Mouse (Mus musculus) limb, embryonic 15.5 days (tissue): ENCODE measurements at regions not wholly inside any gene's neighbourhood (a gene's known extent, or its start where the extent isn't known, plus 50 kb on each side); places are given as distances from the start of the nearest gene placed in this dataset.

Experiments
- ATAC-seq: fragments of 200-750 bp; cut with Nextera tagmentation; 2 replicates; pipeline ENCODE4 v1.8.0; 2017; ENCODE audit warnings: low read depth, moderate TSS enrichment; ENCODE audit not compliant: insufficient number of reproducible peaks, low FRiP score, low TSS enrichment
- H3K27ac ChIP-seq: fragments of 300-500 bp; sonication (generic); 2 replicates; pipeline ENCODE4 v1.5.1; 2015; ENCODE audit warnings: moderate library complexity, mild to moderate bottlenecking, inconsistent platforms
- H3K27me3 ChIP-seq: fragments of 300-500 bp; sonication (generic); 2 replicates; pipeline ENCODE4 v1.6.1; 2015; ENCODE audit warnings: inconsistent platforms
- H3K36me3 ChIP-seq: fragments of 300-500 bp; sonication (generic); 2 replicates; pipeline ENCODE4 v1.6.1; 2015; ENCODE audit warnings: inconsistent platforms
- H3K4me1 ChIP-seq: fragments of 300-500 bp; sonication (generic); 2 replicates; pipeline ENCODE4 v1.6.1; 2015; ENCODE audit warnings: inconsistent platforms
- H3K4me2 ChIP-seq: fragments of 300-500 bp; sonication (generic); 2 replicates; pipeline ENCODE4 v1.6.1; 2015; ENCODE audit warnings: mild to moderate bottlenecking, inconsistent platforms
- H3K4me3 ChIP-seq: fragments of 300-500 bp; sonication (generic); 2 replicates; pipeline ENCODE4 v1.5.1; 2015; ENCODE audit warnings: mild to moderate bottlenecking, inconsistent platforms
- H3K9ac ChIP-seq: fragments of 300-500 bp; sonication (generic); 2 replicates; pipeline ENCODE4 v1.6.1; 2015; ENCODE audit warnings: inconsistent platforms
- H3K9me3 ChIP-seq: fragments of 300-500 bp; sonication (generic); 2 replicates; pipeline ENCODE4 v1.6.1; 2016; ENCODE audit warnings: inconsistent platforms
- WGBS: fragments of 180-500 bp; shearing (Covaris S2); methylation state at CpG from one replicate; pipeline ENCODE4 v1.1.7; 2015; 5-methylcytosine and 5-hydroxymethylcytosine counted together

DNA sequence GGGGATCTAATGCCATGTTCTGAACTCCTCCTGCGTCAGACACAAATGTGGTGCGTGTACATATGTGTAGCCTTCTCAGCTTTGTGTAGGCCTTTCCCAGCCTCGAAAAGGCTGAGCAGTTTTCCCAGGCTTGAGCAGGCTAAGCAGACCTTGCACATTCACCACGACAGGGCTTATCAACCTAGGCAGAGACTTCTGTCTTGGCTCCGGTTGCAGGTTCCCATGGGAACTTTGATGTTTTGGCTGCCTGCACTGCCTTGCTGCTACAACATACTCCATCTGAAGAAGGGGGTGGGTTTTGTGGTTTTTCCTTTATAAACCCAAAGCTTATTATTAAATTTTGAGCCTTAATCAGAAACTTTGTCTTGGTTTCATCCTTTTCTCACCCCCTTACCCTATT lies 109.2 kb downstream of the Aptx start:
- H3K27me3 ChIP-seq = no peaks in the 10 kb centered on the region
- no peaks in the 10 kb centered on the region for H3K4me1 ChIP-seq
- no peaks in the 10 kb centered on the region for H3K36me3 ChIP-seq
- no peak overlapping the region for H3K27ac ChIP-seq
- H3K9me3 ChIP-seq = no peaks in the 10 kb centered on the region
- no peak for ATAC-seq
- WGBS = 67% methylated on average over 5 of the region's 5 CpGs
- no peak overlapping the region for H3K9ac ChIP-seq
- H3K4me3 ChIP-seq = no peak overlapping the region
- H3K4me2 ChIP-seq = no peak overlapping the region

DNA sequence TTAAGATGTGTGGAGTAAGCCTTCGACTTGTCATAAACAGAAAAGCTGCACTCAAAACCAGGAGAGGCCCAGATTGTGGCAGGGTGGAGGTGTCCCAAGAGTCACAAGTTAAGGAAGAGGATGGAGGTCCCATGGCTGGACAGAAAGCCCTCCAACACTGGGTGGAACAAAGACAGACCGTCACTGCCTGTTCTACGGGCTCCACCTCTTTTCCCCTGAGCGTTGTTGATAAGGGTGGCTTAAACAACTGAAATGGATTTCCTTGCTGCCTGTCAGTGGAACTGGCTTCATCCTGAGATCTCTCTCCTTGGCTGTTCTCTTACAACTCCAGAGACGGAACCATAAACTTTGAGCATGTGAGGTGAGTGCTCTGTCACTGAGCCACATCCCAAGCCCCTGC lies 78.0 kb downstream of the Aptx start:
- 58% methylated on average over 5 of the region's 5 CpGs for WGBS
- H3K36me3 ChIP-seq = no peaks in the 10 kb centered on the region
- H3K4me3 ChIP-seq = no peak overlapping the region
- H3K4me2 ChIP-seq = no peak overlapping the region
- no peaks in the 10 kb centered on the region for H3K4me1 ChIP-seq
- ATAC-seq = no peak
- H3K27ac ChIP-seq = no peak overlapping the region
- no peaks in the 10 kb centered on the region for H3K9me3 ChIP-seq
- no peak overlapping the region for H3K9ac ChIP-seq
- H3K27me3 ChIP-seq = no peaks in the 10 kb centered on the region

DNA sequence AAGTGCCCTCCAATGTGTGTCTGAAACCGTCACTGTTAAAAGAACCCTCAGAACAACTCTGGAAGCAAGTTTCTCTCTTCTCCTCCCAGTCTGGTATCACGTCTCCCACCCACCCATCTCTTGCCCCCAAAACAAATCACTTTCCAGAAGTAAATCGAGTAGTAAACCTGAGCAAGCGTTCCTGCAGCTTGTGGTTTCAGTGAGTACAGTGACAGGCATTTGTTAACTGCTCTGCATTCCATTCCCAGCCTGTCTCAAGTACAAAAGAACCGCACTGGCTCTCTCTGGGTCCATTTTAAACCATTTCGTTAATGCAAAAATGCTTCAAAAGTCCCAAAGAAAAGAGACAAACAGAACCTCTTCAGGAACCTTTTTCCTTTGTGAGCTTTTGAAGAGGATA lies 77.1 kb downstream of the Aptx start:
- Histone ChIP-seq H3K4me2 (no peak overlapping the region), H3K9ac (no peak overlapping the region), H3K36me3 (no peaks in the 10 kb centered on the region), H3K4me3 (no peak overlapping the region), H3K27me3 (no peaks in the 10 kb centered on the region), H3K9me3 (no peaks in the 10 kb centered on the region), H3K4me1 (no peaks in the 10 kb centered on the region), H3K27ac (no peak overlapping the region)
- WGBS = 35% methylated on average over 6 of the region's 6 CpGs
- no peak for ATAC-seq
